Mouse (Mus musculus) CH12.LX (cell line): Measurements from ENCODE around the gene Fam160a1. TPM values are rescaled to one million over a fixed set of nuclear protein-coding genes. Genes with fewer than 3 reads are reported as not detected.

ENCODE experiments used
- DNase-seq: peaks from one replicate; pipeline ENCODE4 v3.0.0-alpha.2; 2013; ENCODE audit errors: extremely low read depth
- H3K27ac ChIP-seq: 2 replicates; pipeline ENCODE4 v1.5.1; 2012; ENCODE audit warnings: low read depth, mild to moderate bottlenecking, control low read depth, moderate library complexity; ENCODE audit not compliant: insufficient read depth
- H3K27me3 ChIP-seq: replicated peaks from 2 replicates; pipeline ENCODE3; 2012; ENCODE audit warnings: inconsistent platforms
- H3K36me3 ChIP-seq, 2 experiments: replicated peaks in 1 of 2; 2 replicates each; pipeline versions ENCODE3 to v1.6.1; 2012; ENCODE audit warnings: inconsistent platforms in 1 of 2, low read length in 1 of 2, mild to moderate bottlenecking in 1 of 2, mixed read lengths in 1 of 2, moderate library complexity in 1 of 2; ENCODE audit not compliant: control insufficient read depth in 1 of 2, insufficient read depth in 1 of 2
- H3K4me1 ChIP-seq, 2 experiments: 2 replicates each; pipeline ENCODE4 v1.6.1; 2012; ENCODE audit warnings: inconsistent platforms in 1 of 2, moderate library complexity in 1 of 2; ENCODE audit not compliant: insufficient read depth in 2 of 2, control insufficient read depth in 1 of 2
- H3K4me2 ChIP-seq: 2 replicates; pipeline ENCODE4 v1.6.1; 2012; ENCODE audit warnings: low read depth, mild to moderate bottlenecking, control low read depth; ENCODE audit not compliant: poor library complexity, insufficient read depth, severe bottlenecking
- H3K4me3 ChIP-seq, 3 experiments: fragments of 150-350 bp in 1 of 3; sonication (generic) in 1 of 3; replicated peaks in 1 of 3; 2 replicates each; pipeline versions ENCODE3 to v1.5.1; 2011 to 2012; ENCODE audit warnings: low read depth in 2 of 3, low read length in 2 of 3, mild to moderate bottlenecking in 2 of 3, moderate library complexity in 2 of 3, control low read depth in 1 of 3, improper control_type of control experiment in 1 of 3, inconsistent platforms in 1 of 3, mixed read lengths in 1 of 3; ENCODE audit not compliant: poor library complexity in 1 of 3
- H3K79me2 ChIP-seq: replicated peaks from 2 replicates; pipeline ENCODE4 v1.6.1; 2012; ENCODE audit warnings: mild to moderate bottlenecking, moderate library complexity; ENCODE audit not compliant: control insufficient read depth, poor library complexity, insufficient read depth, severe bottlenecking; ENCODE audit errors: extremely low read depth
- H3K9ac ChIP-seq: 2 replicates; pipeline ENCODE4 v1.6.1; 2012; ENCODE audit warnings: low read depth, mild to moderate bottlenecking, control low read depth, moderate library complexity; ENCODE audit not compliant: insufficient read depth
- H3K9me3 ChIP-seq: replicated peaks from 2 replicates; pipeline ENCODE3; 2012; ENCODE audit warnings: low read length, inconsistent platforms, mixed read lengths
- BHLHE40 ChIP-seq: IDR thresholded peaks from 2 replicates; pipeline ENCODE4 v1.6.1; 2011; ENCODE audit warnings: mild to moderate bottlenecking, low read depth, low read length, improper control_type of control experiment
- CHD1 ChIP-seq: IDR thresholded peaks from 2 replicates; pipeline ENCODE4 v1.6.1; 2012; ENCODE audit warnings: low read depth, low read length, improper control_type of control experiment, inconsistent platforms
- CTCF ChIP-seq, 2 experiments: IDR thresholded peaks in 1 of 2; conservative IDR thresholded peaks in 1 of 2; 2 replicates each; pipeline ENCODE4 v1.5.1; 2011 to 2012; ENCODE audit warnings: low read depth in 2 of 2, low read length in 2 of 2, improper control_type of control experiment in 1 of 2, inconsistent platforms in 1 of 2, mild to moderate bottlenecking in 1 of 2, moderate library complexity in 1 of 2
- E2F4 ChIP-seq: IDR thresholded peaks from 2 replicates; pipeline ENCODE4 v1.6.1; 2011; ENCODE audit warnings: low read depth, low read length, improper control_type of control experiment; ENCODE audit not compliant: insufficient replicate concordance
- ELF1 ChIP-seq: IDR thresholded peaks from 2 replicates; pipeline ENCODE4 v1.6.1; 2014; ENCODE audit warnings: low read depth, mild to moderate bottlenecking, inconsistent platforms, low read length, improper control_type of control experiment
- GABPA ChIP-seq: IDR thresholded peaks from 2 replicates; pipeline ENCODE4 v1.6.1; 2012; ENCODE audit warnings: low read depth, low read length, improper control_type of control experiment, inconsistent platforms; ENCODE audit not compliant: insufficient replicate concordance
- IRF4 ChIP-seq: IDR thresholded peaks from 2 replicates; pipeline ENCODE4 v1.6.1; 2014; ENCODE audit warnings: low read depth, mild to moderate bottlenecking, inconsistent platforms, low read length, improper control_type of control experiment
- JUN ChIP-seq: IDR thresholded peaks from 2 replicates; pipeline ENCODE4 v1.6.1; 2011; ENCODE audit warnings: low read depth, mild to moderate bottlenecking, low read length, improper control_type of control experiment, moderate library complexity; ENCODE audit not compliant: insufficient read depth
- JUND ChIP-seq: conservative IDR thresholded peaks from 2 replicates; pipeline ENCODE4 v1.6.1; 2011; ENCODE audit warnings: low read depth, low read length, improper control_type of control experiment
- MAX ChIP-seq: IDR thresholded peaks from 2 replicates; pipeline ENCODE4 v1.6.1; 2011; ENCODE audit warnings: low read length, improper control_type of control experiment
- MEF2A ChIP-seq: IDR thresholded peaks from 2 replicates; pipeline ENCODE4 v1.6.1; 2014; ENCODE audit warnings: low read depth, mild to moderate bottlenecking, inconsistent platforms, low read length, improper control_type of control experiment, borderline replicate concordance
- MXI1 ChIP-seq: IDR thresholded peaks from 2 replicates; pipeline ENCODE4 v1.6.1; 2011; ENCODE audit warnings: mild to moderate bottlenecking, low read depth, low read length, improper control_type of control experiment
- MYC ChIP-seq: IDR thresholded peaks from 2 replicates; pipeline ENCODE4 v1.6.1; 2011; ENCODE audit warnings: low read depth, mild to moderate bottlenecking, improper control_type of control experiment, low read length
- POLR2A ChIP-seq: IDR thresholded peaks from 2 replicates; pipeline ENCODE4 v1.6.1; 2011; ENCODE audit warnings: low read depth, mild to moderate bottlenecking, improper control_type of control experiment, low read length
- RCOR1 ChIP-seq: conservative IDR thresholded peaks from 2 replicates; pipeline ENCODE4 v1.6.1; 2012; ENCODE audit warnings: low read depth, mild to moderate bottlenecking, inconsistent platforms, low read length, improper control_type of control experiment
- SIN3A ChIP-seq: IDR thresholded peaks from 2 replicates; pipeline ENCODE4 v1.6.1; 2012; ENCODE audit warnings: low read length, improper control_type of control experiment, inconsistent platforms
- SMC3 ChIP-seq: IDR thresholded peaks from 2 replicates; pipeline ENCODE4 v1.6.1; 2011; ENCODE audit warnings: low read depth, low read length, improper control_type of control experiment
- TBP ChIP-seq: conservative IDR thresholded peaks from 2 replicates; pipeline ENCODE4 v1.6.1; 2011; ENCODE audit warnings: low read depth, low read length, improper control_type of control experiment
- TCF12 ChIP-seq: IDR thresholded peaks from 2 replicates; pipeline ENCODE4 v1.6.1; 2014; ENCODE audit warnings: low read depth, mild to moderate bottlenecking, inconsistent platforms, low read length, improper control_type of control experiment
- UBTF ChIP-seq: IDR thresholded peaks from 2 replicates; pipeline ENCODE4 v1.6.1; 2012; ENCODE audit warnings: low read depth, mild to moderate bottlenecking, inconsistent platforms, low read length, improper control_type of control experiment, moderate library complexity
- USF1 ChIP-seq: IDR thresholded peaks from 2 replicates; pipeline ENCODE4 v1.6.1; 2014; ENCODE audit warnings: low read depth, mild to moderate bottlenecking, inconsistent platforms, low read length, improper control_type of control experiment
- USF2 ChIP-seq: conservative IDR thresholded peaks from 2 replicates; pipeline ENCODE4 v1.6.1; 2011; ENCODE audit warnings: low read depth, low read length, improper control_type of control experiment
- ZC3H11A ChIP-seq: IDR thresholded peaks from 2 replicates; pipeline ENCODE4 v1.6.1; 2012; ENCODE audit warnings: low read depth, mild to moderate bottlenecking, inconsistent platforms, low read length, improper control_type of control experiment
- ZNF384 ChIP-seq: IDR thresholded peaks from 2 replicates; pipeline ENCODE4 v1.6.1; 2012; ENCODE audit warnings: low read depth, low read length, improper control_type of control experiment, inconsistent platforms
- dilution Hi-C: fragments of 300-500 bp; cut with MboI; formaldehyde crosslinking; loops from 2 replicates; pipeline ENCODE4 v1.14.3; 2020; ENCODE audit warnings: low sequenced_read_pairs; ENCODE audit not compliant: extremely low pct_unique_long_range_greater_than_20kb, extremely low pct_ligation_motif_present
- in situ Hi-C: fragments of 300-500 bp; cut with MboI; formaldehyde crosslinking; loops from 3 replicates; pipeline ENCODE4 v1.14.3; 2019; ENCODE audit warnings: low sequenced_read_pairs, low pct_ligation_motif_present, low pct_unique_long_range_greater_than_20kb, mixed read lengths
- polyA plus RNA-seq: library from polyadenylated mRNA; unstranded; fragments of >175 nt; gene quantifications from 2 replicates; pipeline ENCODE4 v1.2.1, GENCODE M21; 2012; ENCODE audit warnings: low read depth; ENCODE audit not compliant: insufficient read length
- total RNA-seq, 2 experiments: library from RNA; depleted of rRNA; stranded (reverse); fragments of 300-350 nt in 1 of 2; fragments of >200 nt in 1 of 2; gene quantifications; 2 replicates each; pipeline ENCODE4 v1.2.3; 2012 to 2014

The Fam160a1 gene
- total and polyA plus RNA-seq, 3 experiments: 0.17 to 0.41 (median 0.20) TPM

GRCm38 (mm10) chr3:85636716-85637447 is 180.2 kb downstream of the Fam160a1 start:
- H3K27me3 ChIP-seq: no peaks in the 10 kb centered on the region
- no peak overlapping the region for H3K4me2 ChIP-seq
- H3K36me3 ChIP-seq: peaks cover 16 to 83% of the 10 kb centered on the region in 2 experiments
- dilution Hi-C loops: no loop called here
- H3K9me3 ChIP-seq: no peaks in the 10 kb centered on the region
- no peaks in the 10 kb centered on the region for H3K79me2 ChIP-seq
- TF ChIP-seq UBTF: no peak
- TF ChIP-seq E2F4: no peak
- TF ChIP-seq RCOR1: no peak
- TF ChIP-seq ZC3H11A: no peak
- no peak for TF ChIP-seq BHLHE40
- TF ChIP-seq JUN: no peak
- TF ChIP-seq MAX: no peak
- no peak for TF ChIP-seq IRF4
- TF ChIP-seq ELF1: no peak
- TF ChIP-seq CHD1: no peak
- TF ChIP-seq JUND: no peak
- no peak for TF ChIP-seq GABPA
- no peak for TF ChIP-seq MYC
- no peak for TF ChIP-seq SIN3A
- TF ChIP-seq POLR2A: no peak
- no peak for TF ChIP-seq SMC3
- TF ChIP-seq MEF2A: no peak
- no peak overlapping the region for H3K27ac ChIP-seq
- H3K4me1 ChIP-seq: peaks cover 7 to 9% of the 10 kb centered on the region in 2 experiments; a peak in 3 of 4 replicates
- in situ Hi-C loops: no loop called here
- H3K4me3 ChIP-seq: no peak overlapping the region
- no peak overlapping the region for H3K9ac ChIP-seq
- DNase-seq: no peak

- in situ Hi-C loops: no loop called here
- no peak overlapping the region for H3K4me3 ChIP-seq
- H3K4me2 ChIP-seq: no peak overlapping the region
- no peaks in the 10 kb centered on the region for H3K27me3 ChIP-seq
- H3K27ac ChIP-seq: no peak overlapping the region
- DNase-seq: no peak
- no peaks in the 10 kb centered on the region for H3K79me2 ChIP-seq
- no peak overlapping the region for H3K9ac ChIP-seq
- TF ChIP-seq USF2: no peak
- no peak for TF ChIP-seq CTCF (conservative IDR thresholded peaks at IDR 0.05 in 1 of 2, IDR thresholded peaks at IDR 0.05 in 1 of 2; ENCODE audit: low read depth in 2 of 2, low read length in 2 of 2)
- no peak for TF ChIP-seq ZC3H11A
- TF ChIP-seq IRF4: no peak
- TF ChIP-seq ZNF384: no peak
- no peak for TF ChIP-seq ELF1
- no peak for TF ChIP-seq USF1
- TF ChIP-seq MXI1: no peak
- no peak for TF ChIP-seq POLR2A
- TF ChIP-seq TBP: no peak
- no peak for TF ChIP-seq JUND
- TF ChIP-seq SMC3: no peak
- TF ChIP-seq TCF12: no peak
- peaks cover 7 to 9% of the 10 kb centered on the region in 2 experiments; a peak in 3 of 4 replicates for H3K4me1 ChIP-seq
- dilution Hi-C loops: no loop called here
- peaks cover 16 to 83% of the 10 kb centered on the region in 2 experiments for H3K36me3 ChIP-seq
- H3K9me3 ChIP-seq: no peaks in the 10 kb centered on the region
These were observed 181.5 kb downstream of the Fam160a1 start for GRCm38 (mm10) chr3:85635591-85635990.
